Mouse (Mus musculus) thymus, postnatal 0 days (tissue): ENCODE measurements at regions not wholly inside any gene's neighbourhood (a gene's known extent, or its start where the extent isn't known, plus 50 kb on each side); places are given as distances from the start of the nearest gene placed in this dataset.
"Not testable (repeated sequence)": the region's sequence is repeated elsewhere in the genome, so short reads cannot be mapped to it uniquely, and the experiment has no call there.

Experiments used
- DNase-seq: peaks from one replicate; pipeline ENCODE4 v3.0.0-alpha.2; 2015; ENCODE audit warnings: low spot score

GRCm38 (mm10) chr14:59075845-59076745 lies 66.6 kb downstream of the 1700129C05Rik start:
- no peak for DNase-seq

- DNase-seq: no peak
These were observed 70.2 kb downstream of the 1700129C05Rik start for GRCm38 (mm10) chr14:59072323-59073039.

DNA sequence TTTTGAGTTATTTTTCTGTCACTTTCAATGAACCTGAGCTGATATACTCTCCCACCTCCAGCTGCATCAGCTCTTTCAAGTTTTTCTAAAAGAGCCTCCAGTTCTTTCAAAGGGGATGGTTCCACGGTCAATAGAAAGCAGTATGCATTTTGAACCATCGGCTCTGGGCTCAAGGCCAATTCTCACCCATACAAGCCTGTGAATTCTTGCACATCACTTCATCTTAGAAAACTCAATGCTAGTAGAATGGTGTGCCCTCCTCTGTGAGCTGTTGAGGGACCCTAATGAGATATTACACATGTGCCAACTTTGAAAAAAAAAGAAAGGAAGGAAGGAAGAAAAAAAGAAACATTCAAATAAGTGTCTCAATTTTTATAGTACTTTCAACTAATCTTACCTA lies 72.6 kb downstream of the 1700129C05Rik start:
- no peak for DNase-seq

DNA sequence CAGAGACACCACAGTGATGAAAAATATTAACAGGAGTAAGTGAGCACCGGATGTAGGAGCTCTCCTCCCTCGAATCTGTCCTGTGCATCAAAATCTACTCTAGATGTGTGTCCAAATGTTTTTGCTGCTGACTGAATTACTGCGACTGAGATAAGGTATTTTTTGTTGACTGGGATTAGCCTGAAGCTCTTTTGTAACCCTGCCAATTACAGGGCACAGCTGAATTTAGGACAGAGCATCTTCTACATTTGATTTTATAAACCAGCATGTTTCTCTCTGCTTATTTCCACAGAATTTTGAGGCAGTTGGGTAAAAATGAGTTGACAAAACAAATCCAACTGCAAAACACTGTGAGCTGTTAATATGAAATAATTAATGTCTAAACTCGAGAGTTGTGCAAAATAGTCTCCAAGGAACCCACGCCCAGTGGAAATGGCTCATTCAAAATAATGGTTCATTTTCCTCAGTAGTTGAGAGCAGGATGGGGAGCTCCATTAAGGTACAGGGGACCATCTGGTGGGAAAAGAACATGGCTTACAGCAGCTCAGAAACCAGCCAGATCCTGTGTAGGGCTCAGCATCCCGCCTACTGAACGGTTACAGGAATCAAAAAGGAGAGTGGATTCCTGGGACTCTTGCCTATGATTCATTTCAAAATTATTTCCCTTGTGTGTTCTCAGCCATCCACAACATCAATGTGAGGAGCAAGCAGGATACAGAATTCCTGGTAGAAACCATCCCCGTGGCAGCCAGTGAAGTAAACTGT lies 76.1 kb downstream of the 1700129C05Rik start:
- DNase-seq: no peak

GRCm38 (mm10) chr14:59063221-59063620 lies 79.5 kb downstream of the 1700129C05Rik start:
- no peak for DNase-seq

DNA sequence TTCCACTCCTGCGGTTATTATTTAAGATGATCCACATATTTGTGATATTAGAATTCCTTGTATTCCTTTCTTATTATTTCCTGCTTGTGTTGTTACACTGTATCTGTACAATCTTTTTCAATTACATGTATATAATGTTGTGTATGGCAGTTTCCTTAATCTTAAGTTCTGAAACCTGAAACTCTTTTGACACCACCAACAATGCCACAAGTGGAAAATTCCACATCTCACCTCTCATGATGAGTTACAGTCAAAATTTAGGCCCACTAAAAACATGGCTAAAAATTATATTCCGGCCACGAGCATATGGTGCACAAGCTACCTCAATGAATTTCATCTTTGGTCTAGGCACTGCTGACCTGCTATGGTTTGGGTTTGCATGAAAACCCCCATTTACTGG lies 85.9 kb downstream of the 1700129C05Rik start:
- DNase-seq: no peak

GRCm38 (mm10) chr14:59055283-59055682 lies 87.4 kb downstream of the 1700129C05Rik start:
- DNase-seq: no peak

- DNase-seq: no peak
These were observed 90.3 kb downstream of the 1700129C05Rik start for GRCm38 (mm10) chr14:59052421-59052820.

GRCm38 (mm10) chr14:59051478-59051879 lies 91.2 kb downstream of the 1700129C05Rik start:
- no peak for DNase-seq

GRCm38 (mm10) chr14:59045687-59046086 lies 97.0 kb downstream of the 1700129C05Rik start:
- no peak for DNase-seq

DNA sequence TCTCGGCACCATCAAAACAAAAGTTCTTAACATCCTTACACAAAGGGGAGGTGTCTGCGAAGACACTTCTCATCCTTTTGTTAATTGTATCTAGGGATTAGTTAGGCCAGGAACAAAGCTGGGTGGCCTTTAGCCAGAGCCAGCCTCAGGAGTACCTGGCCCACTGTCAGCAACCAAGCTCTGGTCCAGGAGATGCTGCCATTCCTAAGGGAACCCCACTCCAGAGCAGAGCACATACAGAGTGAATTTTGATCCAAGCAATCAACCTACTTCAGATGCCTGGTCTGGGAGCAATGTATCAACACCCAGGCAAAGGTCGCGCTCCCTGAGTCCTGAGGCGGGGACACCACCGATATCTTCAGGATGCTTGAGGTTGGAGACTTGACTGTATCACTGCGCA lies 97.5 kb downstream of the 1700129C05Rik start:
- no peak for DNase-seq

- no peak for DNase-seq
These were observed 100.5 kb downstream of the 1700129C05Rik start for GRCm38 (mm10) chr14:59042152-59042551.

DNA sequence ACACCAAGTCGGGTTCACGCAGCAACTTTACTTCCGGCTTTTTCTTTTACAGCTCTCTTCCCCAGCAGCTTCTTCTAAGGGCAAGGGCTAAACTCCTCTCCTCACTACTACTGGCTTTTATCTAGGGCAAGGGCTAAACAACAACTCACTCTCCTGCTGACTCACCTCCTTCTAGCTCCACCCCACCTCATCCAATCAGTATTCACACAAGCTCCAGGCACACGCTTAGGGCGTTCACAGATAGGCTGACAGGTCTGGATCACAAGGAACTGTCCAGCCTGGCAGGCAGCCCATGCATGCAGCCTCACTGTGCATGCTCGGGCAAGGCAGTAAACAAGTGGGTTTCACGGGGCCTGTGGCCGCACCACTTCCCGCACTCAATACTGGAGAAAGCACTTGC lies 116.9 kb downstream of the 1700129C05Rik start:
- DNase-seq: not testable (repeated sequence)

GRCm38 (mm10) chr14:59009534-59009933 lies 133.2 kb downstream of the 1700129C05Rik start:
- no peak for DNase-seq

GRCm38 (mm10) chr14:58999106-58999778 lies 143.5 kb downstream of the 1700129C05Rik start:
- DNase-seq: no peak

- DNase-seq: no peak
These were observed 147.7 kb downstream of the 1700129C05Rik start for GRCm38 (mm10) chr14:58994994-58995393.

DNA sequence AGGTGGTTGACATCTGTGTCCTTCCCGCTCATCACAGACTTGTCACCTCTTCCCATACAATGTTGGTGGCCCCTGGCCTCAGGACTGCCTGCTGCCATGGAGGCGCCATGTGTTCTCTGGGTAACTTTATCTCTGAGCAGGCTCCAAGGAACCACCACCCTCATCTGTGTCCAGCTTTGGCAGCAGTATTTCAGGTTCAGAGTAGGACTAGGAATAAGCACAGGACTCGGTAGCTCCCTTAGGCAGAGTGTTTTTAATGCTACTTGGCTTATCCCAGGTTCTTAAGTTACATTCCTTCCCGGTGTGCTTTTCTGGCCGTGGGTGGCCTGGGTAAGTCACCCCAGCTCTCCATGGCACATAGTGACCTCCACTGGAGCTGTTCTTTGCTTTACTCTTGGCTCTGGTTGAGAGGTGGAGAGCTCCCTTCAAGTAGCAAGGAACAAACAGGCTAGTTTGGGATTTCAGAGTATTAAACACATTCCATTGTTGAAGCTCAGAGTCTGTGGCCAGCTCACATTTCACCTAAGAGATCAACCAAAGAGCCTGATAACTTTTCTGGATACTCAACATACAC lies 153.0 kb downstream of the 1700129C05Rik start:
- no peak for DNase-seq

DNA sequence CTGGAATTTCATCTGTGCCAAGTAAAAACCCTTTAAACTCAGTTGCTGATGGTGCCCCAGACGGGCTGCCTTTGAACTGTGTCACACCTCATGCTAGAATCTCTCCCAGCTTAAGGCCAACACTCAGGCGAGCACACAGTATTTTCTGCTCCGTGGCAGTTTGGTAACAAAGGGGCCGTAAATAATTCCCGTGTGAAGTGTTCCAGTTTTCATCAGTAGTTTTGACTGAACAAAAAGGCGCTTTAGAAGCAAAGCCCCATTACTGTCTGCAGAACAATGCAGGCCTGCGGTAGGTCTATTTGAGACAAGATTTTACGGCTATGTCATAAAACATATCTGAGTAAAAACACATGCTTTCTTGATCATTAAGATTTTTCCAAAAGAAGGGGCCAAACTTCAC lies 155.0 kb downstream of the 1700129C05Rik start:
- DNase-seq: no peak

DNA sequence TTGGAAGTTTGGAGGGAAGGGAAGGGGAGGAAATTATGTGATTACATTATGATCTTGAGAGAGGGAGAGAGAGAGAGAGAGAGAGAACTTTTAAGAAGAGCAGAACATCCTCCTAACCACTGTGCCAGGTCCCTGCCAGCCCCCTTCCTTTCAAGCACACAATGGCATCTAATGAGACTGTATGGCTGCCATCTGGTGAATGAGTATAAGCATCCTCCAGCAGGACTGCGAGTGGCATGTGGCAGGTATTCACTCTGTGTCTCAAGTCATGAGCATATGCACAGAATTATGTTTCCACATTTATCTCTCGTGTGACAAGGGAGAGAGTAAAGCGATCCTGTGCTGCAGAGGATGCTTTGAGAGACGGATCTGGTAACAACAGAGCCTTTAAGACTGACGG lies 156.9 kb downstream of the 1700129C05Rik start:
- DNase-seq: no peak

DNA sequence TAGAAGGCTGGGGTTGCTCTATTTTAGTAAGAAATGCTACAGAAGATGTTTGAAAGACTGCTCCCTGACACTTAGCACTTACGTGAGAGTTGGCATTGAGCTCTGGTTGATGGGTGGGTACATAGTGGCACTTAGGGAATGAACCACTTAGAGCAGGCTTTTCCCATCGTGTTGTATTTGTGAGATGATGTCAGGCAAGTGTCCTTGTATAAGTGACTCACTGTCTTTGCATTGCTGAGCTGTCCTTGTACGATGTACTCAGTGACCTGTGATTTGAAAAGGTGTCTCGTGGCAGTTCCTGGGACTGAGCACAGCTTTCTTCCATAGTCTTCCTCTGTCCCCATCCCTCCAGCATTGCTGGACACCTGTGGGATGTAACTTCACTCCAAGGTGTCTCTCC lies 165.9 kb downstream of the 1700129C05Rik start:
- DNase-seq: no peak

DNA sequence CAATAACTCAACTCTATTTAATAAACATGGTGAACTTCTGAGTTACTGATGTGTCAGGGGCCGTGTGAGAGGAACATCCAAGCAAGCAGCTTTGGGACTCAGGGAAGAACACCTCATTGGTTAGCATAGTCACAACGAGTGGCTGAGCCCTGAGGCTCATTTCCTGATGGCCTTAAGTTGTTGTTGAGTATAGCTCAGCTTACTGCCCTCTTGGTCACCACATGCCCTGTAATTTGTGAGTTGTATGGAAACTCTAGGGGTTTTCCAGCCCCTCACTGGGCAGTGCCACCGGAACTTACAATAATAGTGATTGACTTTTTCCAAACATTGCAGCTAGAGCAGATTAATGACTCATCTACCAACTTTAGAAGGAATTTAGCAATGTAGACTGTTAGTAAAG lies 173.4 kb downstream of the 1700129C05Rik start:
- no peak for DNase-seq
